Mouse (Mus musculus): Measurements from ENCODE around the gene Ppt1. TPM values are rescaled to one million over a fixed set of nuclear protein-coding genes. Genes with fewer than 3 reads are reported as not detected.

Ppt1 gene
- polyA plus RNA-seq, 1 experiment from 2014 or later = 60.0 TPM

Other genes starting within 250 kb of the Ppt1 start
- not detected in 2 replicates for gene 9530002B09Rik, start 147.0 kb upstream of the Ppt1 start, polyA plus RNA-seq (2016; fragmentation: Nextera tagmentation; extraction: Ambion mirVana)
- 35.4 and 43.1 TPM in 2 replicates for gene Cap1, start 49.8 kb downstream of the Ppt1 start, polyA plus RNA-seq (2016; fragmentation: Nextera tagmentation; extraction: Ambion mirVana)
- 7.8 and 8.6 TPM in 2 replicates for gene Mfsd2a, start 124.9 kb downstream of the Ppt1 start, polyA plus RNA-seq (2016; fragmentation: Nextera tagmentation; extraction: Ambion mirVana)
- gene Mycl, start 159.4 kb downstream of the Ppt1 start, polyA plus RNA-seq (2016; fragmentation: Nextera tagmentation; extraction: Ambion mirVana) = 42.8 and 46.3 TPM in 2 replicates
- 18.3 and 20.6 TPM in 2 replicates for gene Trit1, start 180.4 kb downstream of the Ppt1 start, polyA plus RNA-seq (2016; fragmentation: Nextera tagmentation; extraction: Ambion mirVana)

Data from limb, embryonic 12.5 days (tissue).